Mouse (Mus musculus) olfactory bulb, adult 2 months (tissue): ENCODE measurements around the gene Cacna1d.

ENCODE experiments used
- CTCF ChIP-seq: fragments of 200-500 bp; IDR thresholded peaks from 2 replicates; pipeline ENCODE4 v1.5.1; 2012; ENCODE audit warnings: low read depth, mild to moderate bottlenecking, low read length, moderate library complexity; ENCODE audit not compliant: insufficient read depth
- POLR2A ChIP-seq: fragments of 200-500 bp; IDR thresholded peaks from 2 replicates; pipeline ENCODE4 v1.6.1; 2012; ENCODE audit warnings: mild to moderate bottlenecking, low read depth, low read length, moderate library complexity; ENCODE audit not compliant: insufficient read depth

DNA sequence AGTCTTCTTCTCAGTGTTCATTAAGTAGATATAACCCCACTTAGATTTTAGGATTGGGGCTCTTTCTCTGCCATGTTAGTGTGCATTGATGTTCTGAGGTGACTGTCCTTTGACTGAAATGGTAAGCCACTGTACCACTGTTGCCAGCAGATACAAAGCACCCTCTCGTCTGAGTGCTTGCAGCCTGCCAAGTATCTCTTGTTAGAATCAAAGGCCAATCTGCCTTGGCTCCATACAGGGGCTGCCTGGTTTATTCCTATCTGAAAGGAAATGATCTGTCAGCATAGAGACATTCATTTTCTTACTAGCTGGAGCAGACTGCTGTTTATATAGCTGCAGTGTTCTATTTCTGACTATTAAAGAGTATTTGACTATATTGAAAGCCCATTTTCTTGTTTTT is 2.0 kb upstream of the Cacna1d start:
- no peak for TF ChIP-seq CTCF
- no peak for TF ChIP-seq POLR2A
